Mouse (Mus musculus) olfactory bulb, adult 2 months (tissue): ENCODE measurements around the gene Klhl5. TPM values are rescaled to one million over a fixed set of nuclear protein-coding genes. Genes with fewer than 3 reads are reported as not detected.

ENCODE experiments used
- H3K27ac ChIP-seq: fragments of 200-500 bp; 2 replicates; pipeline ENCODE4 v1.5.1; 2012; ENCODE audit warnings: low read depth, low read length; ENCODE audit not compliant: insufficient read depth
- H3K4me1 ChIP-seq: fragments of 200-500 bp; 2 replicates; pipeline ENCODE4 v1.6.1; 2012; ENCODE audit warnings: low read length; ENCODE audit not compliant: control insufficient read depth, insufficient read depth
- H3K4me3 ChIP-seq: fragments of 200-500 bp; 2 replicates; pipeline ENCODE4 v1.5.1; 2012; ENCODE audit warnings: mild to moderate bottlenecking, low read depth, low read length, moderate library complexity; ENCODE audit not compliant: insufficient read depth
- CTCF ChIP-seq: fragments of 200-500 bp; IDR thresholded peaks from 2 replicates; pipeline ENCODE4 v1.5.1; 2012; ENCODE audit warnings: low read depth, mild to moderate bottlenecking, low read length, moderate library complexity; ENCODE audit not compliant: insufficient read depth
- POLR2A ChIP-seq: fragments of 200-500 bp; IDR thresholded peaks from 2 replicates; pipeline ENCODE4 v1.6.1; 2012; ENCODE audit warnings: mild to moderate bottlenecking, low read depth, low read length, moderate library complexity; ENCODE audit not compliant: insufficient read depth
- WGBS: fragments of 180-500 bp; shearing (Covaris S2); methylation state at CpG from one replicate; pipeline ENCODE4 v1.1.7; 2018; 5-methylcytosine and 5-hydroxymethylcytosine counted together
- polyA plus RNA-seq: library from polyadenylated mRNA; stranded (reverse); fragments of >200 nt; gene quantifications from 2 replicates; pipeline ENCODE4 v1.2.4, GENCODE M21; 2012; ENCODE audit warnings: low replicate concordance; ENCODE audit not compliant: missing spikeins, insufficient read depth, insufficient read length

The Klhl5 gene
- polyA plus RNA-seq, 1 experiment = not detected

DNA sequence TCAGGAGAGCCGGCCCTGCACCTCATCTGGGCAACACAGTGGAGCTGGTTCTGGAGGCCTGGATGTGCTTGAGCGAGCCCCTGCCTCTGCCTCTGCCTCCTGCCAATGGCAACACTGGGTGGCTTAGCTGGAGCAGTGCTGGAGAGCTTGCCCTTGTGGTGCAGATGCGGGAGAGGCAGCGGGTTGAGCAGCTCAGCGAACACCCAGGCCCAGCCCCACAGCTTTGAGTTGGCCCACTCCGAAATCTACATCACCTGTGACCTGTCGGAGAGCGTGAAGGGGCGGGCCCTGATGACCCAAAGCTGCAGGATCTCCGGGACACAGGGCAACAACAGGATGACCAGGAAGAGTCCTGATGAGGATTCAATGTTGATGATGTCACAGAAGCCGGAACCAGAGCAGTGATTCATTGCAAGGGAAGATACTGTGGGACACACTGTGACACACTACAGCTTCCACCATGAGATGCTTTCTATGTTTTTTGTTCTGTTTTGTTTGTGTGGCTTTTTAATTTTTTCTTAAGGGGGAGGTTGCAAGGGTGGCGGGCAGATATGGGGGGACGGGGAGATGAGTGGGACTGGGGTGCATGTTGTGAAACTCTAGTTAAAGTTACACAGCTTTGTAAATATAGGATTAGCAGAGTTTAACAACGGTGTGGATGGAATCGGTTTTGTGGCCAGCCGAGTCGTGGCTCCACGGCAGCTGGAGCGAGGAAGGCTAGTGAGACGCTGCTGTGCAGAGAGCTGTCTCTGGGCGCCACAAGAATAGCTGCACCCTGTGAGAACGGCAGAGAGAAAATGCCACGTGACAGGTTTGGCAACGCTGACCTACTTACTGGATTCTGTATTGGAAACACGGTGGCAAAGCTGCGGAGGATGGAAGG lies 67.9 kb downstream of the Klhl5 start:
- 36% methylated on average over 26 of the region's 26 CpGs for whole genome bisulfite sequencing
- TF ChIP-seq POLR2A (no peak), CTCF (no peak)
- peak overlapping the region; percentile 42 for H3K4me3 ChIP-seq
- peak overlapping the region; percentile 89 for H3K27ac ChIP-seq
- H3K4me1 ChIP-seq = peaks cover 15% of the 10 kb centered on the region

DNA sequence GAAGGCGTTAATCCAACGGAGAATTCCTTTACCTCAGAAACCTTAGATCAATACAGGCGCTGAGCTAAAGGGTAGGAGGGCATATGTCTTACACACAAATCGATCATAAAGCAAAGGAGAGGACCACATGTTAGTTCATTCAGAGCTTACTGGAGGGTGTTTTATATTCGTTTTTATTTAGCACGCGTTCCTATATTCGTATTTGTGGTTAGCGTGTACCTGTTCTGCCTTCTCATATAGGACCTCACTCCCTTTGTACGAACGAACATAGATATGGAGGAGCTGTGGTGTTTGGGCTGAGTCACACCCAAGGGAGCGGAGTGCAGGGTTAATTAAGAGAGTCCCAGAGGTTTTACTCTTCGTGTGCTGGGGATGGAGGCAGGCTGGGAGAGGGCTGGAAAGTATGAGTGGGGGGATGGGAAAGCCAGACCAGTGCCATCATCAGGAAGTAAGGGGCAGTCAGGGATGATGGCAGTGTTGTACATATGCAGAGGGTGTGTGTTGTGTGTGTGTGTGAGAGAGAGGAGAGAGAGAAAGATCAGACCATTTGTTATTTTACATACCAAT lies 68.7 kb downstream of the Klhl5 start:
- Histone ChIP-seq H3K27ac (peak overlapping the region; percentile 89), H3K4me3 (peak overlapping the region; percentile 42), H3K4me1 (peaks cover 14% of the 10 kb centered on the region)
- 24% methylated on average over 13 of the region's 13 CpGs for WGBS
- TF ChIP-seq POLR2A (no peak), CTCF (no peak)

DNA sequence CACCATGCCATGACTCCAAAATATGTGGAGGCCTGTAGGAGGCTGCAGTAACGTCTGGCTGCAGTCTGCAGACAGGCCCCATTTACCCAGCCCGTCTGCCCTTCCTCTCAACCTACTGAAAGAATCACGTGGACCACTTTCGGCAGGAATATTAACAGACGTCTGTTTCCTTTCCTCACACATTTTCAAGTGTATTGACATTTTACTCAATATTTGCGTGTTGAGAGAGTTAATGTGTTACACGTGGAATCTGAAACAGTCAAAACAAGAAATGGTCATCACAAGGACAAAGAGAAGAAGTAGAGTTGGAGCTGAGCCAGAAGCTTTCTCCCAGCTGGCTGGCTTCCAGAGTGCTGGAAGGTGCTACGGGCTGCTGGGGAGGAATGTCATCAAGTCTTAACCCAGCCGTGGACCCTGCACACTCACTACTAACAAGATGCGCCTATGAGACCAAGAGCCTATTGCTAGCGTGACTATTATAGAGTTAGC lies 69.7 kb downstream of the Klhl5 start:
- WGBS = 60% methylated on average over 11 of the region's 11 CpGs
- no peak overlapping the region for H3K27ac ChIP-seq
- TF ChIP-seq CTCF = no peak
- TF ChIP-seq POLR2A = no peak
- H3K4me3 ChIP-seq = no peak overlapping the region
- peaks cover 16% of the 10 kb centered on the region for H3K4me1 ChIP-seq

GRCm38 (mm10) chr5:65178477-65178876 lies 71.1 kb downstream of the Klhl5 start:
- Histone ChIP-seq H3K4me3 (no peak overlapping the region), H3K4me1 (peaks cover 16% of the 10 kb centered on the region), H3K27ac (no peak overlapping the region)
- TF ChIP-seq CTCF (no peak), POLR2A (no peak)
- 90% methylated on average over 9 of the region's 9 CpGs for WGBS

GRCm38 (mm10) chr5:65181160-65181793 lies 73.9 kb downstream of the Klhl5 start:
- Histone ChIP-seq H3K4me1 (peaks cover 5% of the 10 kb centered on the region), H3K27ac (peak overlapping the region; percentile 59), H3K4me3 (no peak overlapping the region)
- TF ChIP-seq POLR2A (no peak), CTCF (no peak)
- whole genome bisulfite sequencing = 33% methylated on average over 21 of the region's 21 CpGs

- no peak for TF ChIP-seq POLR2A
- TF ChIP-seq CTCF = no peak
- H3K4me1 ChIP-seq = peaks cover 5% of the 10 kb centered on the region
- H3K4me3 ChIP-seq = no peak overlapping the region
- no peak overlapping the region; the same call in 1 of the 2 replicates for H3K27ac ChIP-seq
- WGBS = 75% methylated on average over 4 of the region's 4 CpGs
Measured at GRCm38 (mm10) chr5:65181794-65182169, 74.4 kb downstream of the Klhl5 start.

DNA sequence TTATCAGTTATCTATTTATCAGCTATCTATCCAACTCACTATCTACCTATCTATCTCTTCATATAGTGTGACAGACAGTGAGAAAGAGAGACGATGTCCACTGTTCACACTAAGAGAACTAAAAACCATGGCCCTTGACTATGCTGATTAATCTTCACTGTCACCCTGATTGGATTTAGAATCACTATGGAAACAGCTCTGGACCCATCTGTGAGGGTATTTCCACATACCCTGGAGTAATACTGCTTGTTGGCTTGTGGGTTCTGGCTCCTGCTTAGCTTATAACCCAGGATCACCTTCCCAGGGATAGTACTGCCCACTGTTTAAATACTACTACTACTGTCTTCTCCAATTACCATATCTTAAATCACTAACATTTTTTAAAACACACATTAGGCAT lies 74.9 kb downstream of the Klhl5 start:
- TF ChIP-seq CTCF = no peak
- TF ChIP-seq POLR2A = no peak
- peaks cover 3% of the 10 kb centered on the region for H3K4me1 ChIP-seq
- WGBS = 85% methylated on average over 1 of the region's 1 CpGs
- H3K27ac ChIP-seq = no peak overlapping the region
- H3K4me3 ChIP-seq = no peak overlapping the region

DNA sequence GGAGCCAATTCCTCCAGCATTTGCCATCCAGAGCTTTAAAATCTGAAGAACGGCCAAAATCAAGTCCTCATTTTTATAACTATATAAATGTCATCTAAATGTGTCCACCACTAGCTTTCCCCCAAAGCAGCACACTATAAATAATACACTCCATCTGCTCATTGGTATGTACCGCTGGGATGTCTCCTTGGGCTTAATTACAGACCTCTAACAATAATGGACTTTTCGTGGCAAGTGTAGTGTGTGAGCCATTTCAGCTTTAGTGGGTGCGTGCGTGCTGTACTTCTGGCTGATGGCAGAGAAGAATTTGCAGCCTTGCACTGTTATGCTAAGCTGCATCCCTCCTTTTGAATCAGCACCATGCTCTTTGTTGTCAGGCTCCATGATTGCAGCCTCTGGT lies 84.3 kb downstream of the Klhl5 start:
- 28% methylated on average over 5 of the region's 5 CpGs for WGBS
- no peak overlapping the region for H3K4me3 ChIP-seq
- no peak for TF ChIP-seq CTCF
- no peak for TF ChIP-seq POLR2A
- H3K4me1 ChIP-seq = peaks cover 2% of the 10 kb centered on the region; the same call in 1 of the 2 replicates
- H3K27ac ChIP-seq = peak overlapping the region; percentile 53

DNA sequence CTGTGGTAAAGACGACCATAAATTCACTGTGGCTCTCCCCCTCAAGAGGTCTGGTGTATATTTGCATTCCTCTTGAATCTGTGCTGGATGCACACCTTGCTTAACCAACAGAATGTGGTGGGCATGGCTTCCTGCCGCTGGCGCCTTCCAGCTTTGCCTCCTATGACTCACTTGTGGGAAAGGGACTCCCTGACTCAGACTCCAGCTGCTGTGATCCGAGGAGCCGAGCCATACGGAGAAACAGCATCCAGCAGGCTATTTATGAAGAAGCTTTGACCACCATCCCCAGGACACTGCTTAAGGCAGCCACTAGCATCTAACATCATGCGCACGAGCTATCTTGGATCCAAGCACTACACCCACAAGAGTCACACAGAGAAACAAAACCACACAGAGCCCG lies 87.1 kb downstream of the Klhl5 start:
- peak overlapping the region; percentile 89 for H3K27ac ChIP-seq
- WGBS = 47% methylated on average over 9 of the region's 9 CpGs
- TF ChIP-seq CTCF = no peak
- no peak for TF ChIP-seq POLR2A
- H3K4me3 ChIP-seq = no peak overlapping the region
- H3K4me1 ChIP-seq = peaks cover 2% of the 10 kb centered on the region; the same call in 1 of the 2 replicates
